Mouse (Mus musculus): ENCODE measurements at regions not wholly inside any gene's neighbourhood (a gene's known extent, or its start where the extent isn't known, plus 50 kb on each side); places are given as distances from the start of the nearest gene placed in this dataset.

DNA sequence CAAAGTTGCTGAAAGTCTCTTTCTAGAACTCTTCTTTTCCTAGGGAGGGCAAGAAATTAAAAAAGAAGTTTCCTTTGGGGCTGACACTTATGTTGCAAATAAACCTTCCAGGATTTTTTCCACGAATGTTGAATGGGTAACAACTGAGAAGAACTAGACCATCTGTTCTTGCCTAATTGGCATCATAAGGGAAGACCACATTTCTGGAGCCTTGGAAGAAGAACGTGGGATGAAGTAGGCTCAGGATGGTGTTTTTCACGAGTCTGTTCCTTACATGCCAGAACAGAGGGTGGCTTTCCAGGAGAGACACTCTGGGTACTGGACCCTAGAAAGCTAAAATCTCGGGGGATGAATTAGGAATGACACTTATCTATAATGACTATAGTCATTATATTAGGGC, 314.1 kb downstream of the Cog6 start:
- no peak for TF ChIP-seq POLR2A (IDR thresholded peaks at IDR 0.05; ENCODE audit: low read depth, low read length)
- no peak for TF ChIP-seq CTCF (conservative IDR thresholded peaks at IDR 0.05; ENCODE audit: insufficient read depth, insufficient read length, low read depth, low read length)

Measured in kidney, adult 2 months (tissue).